Mouse (Mus musculus) neural tube, embryonic 10.5 days (tissue): ENCODE data around the gene 1700047I17Rik2.
"Not testable (repeated sequence)": the region's sequence is repeated elsewhere in the genome, so short reads cannot be mapped to it uniquely, and the experiment has no call there.

Experiments
- DNase-seq: peaks from one replicate; pipeline ENCODE4 v3.0.0-alpha.2; 2017; ENCODE audit warnings: low spot score; ENCODE audit errors: extremely low spot score

The 1700047I17Rik2 gene

GRCm38 (mm10) chr12:55199306-55199705 lies at the start of gene 1700047I17Rik2:
Gene 1700047I17Rik2, plus strand, starts transcription at chr12:55199592.
- not testable (repeated sequence) for DNase-seq

- not testable (repeated sequence) for DNase-seq
Observed at GRCm38 (mm10) chr12:55154559-55155448, 44.6 kb upstream of the 1700047I17Rik2 start, which contains the start of gene Srp54b. Gene Srp54b, plus strand, starts transcription at chr12:55155104.

GRCm38 (mm10) chr12:55155449-55155783 lies 44.0 kb upstream of the 1700047I17Rik2 start:
- DNase-seq, result not testable (repeated sequence)

- DNase-seq, result not testable (repeated sequence)
Observed at GRCm38 (mm10) chr12:55167034-55167557, 32.3 kb upstream of the 1700047I17Rik2 start.

GRCm38 (mm10) chr12:55187686-55188085 lies 11.7 kb upstream of the 1700047I17Rik2 start:
- DNase-seq, result not testable (repeated sequence)

- not testable (repeated sequence) for DNase-seq
Observed at GRCm38 (mm10) chr12:55189127-55189526, 10.3 kb upstream of the 1700047I17Rik2 start.

GRCm38 (mm10) chr12:55199799-55200198 lies 407 bp downstream of the 1700047I17Rik2 start:
- DNase-seq, result not testable (repeated sequence)

GRCm38 (mm10) chr12:55212944-55213343 lies 13.6 kb downstream of the 1700047I17Rik2 start:
- DNase-seq, result not testable (repeated sequence)

GRCm38 (mm10) chr12:55229626-55230519 lies 30.5 kb downstream of the 1700047I17Rik2 start, which contains the start of gene Srp54c:
Gene Srp54c, plus strand, starts transcription at chr12:55230168.
- not testable (repeated sequence) for DNase-seq

- DNase-seq, result not testable (repeated sequence)
Observed at GRCm38 (mm10) chr12:55230520-55230861, 31.1 kb downstream of the 1700047I17Rik2 start.

GRCm38 (mm10) chr12:55242243-55242642 lies 42.9 kb downstream of the 1700047I17Rik2 start:
- DNase-seq, result not testable (repeated sequence)

- DNase-seq, result not testable (repeated sequence)
Observed at GRCm38 (mm10) chr12:55261950-55262349, 62.6 kb downstream of the 1700047I17Rik2 start.

- not testable (repeated sequence) for DNase-seq
Observed at GRCm38 (mm10) chr12:55263385-55263784, 64.0 kb downstream of the 1700047I17Rik2 start.
